8 mouse cellular contexts compared by ENCODE assay signal in the genomic region with DNA sequence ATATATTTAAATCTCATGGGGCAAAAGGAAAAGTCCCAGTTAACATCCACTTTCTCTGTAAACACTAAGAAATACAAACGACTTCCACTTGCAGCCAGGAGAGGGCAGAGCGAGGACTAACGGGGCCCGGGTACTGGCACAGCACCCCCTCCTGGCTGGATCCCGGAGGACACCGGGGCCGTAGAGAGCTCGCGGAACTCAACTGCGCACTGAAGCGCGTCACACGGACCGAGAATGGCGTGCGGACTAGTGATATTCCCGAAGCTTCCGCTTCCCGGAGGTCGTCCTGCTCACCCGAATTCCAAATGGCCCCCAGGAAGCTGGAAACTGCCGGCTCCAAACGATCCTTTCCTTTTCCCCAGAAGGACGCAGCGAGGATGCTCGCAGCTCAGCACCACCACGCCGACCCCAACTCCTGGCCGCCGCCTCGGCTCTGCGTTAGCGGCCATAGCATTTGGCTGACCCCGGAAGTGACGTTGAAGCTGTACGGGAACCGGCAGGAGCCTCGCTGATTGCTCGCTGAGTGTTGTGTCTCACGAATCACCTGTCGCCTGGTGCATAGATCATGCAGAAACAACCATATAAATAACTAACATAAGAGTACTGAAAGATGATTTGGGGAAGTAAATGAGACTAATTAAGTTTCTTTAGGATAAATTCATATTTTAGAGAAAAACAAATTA. TPM values are rescaled to one million over a fixed set of nuclear protein-coding genes. Genes with fewer than 3 reads are reported as not detected.
DNase-seq lines count a peak whose midpoint lies in the region; ATAC-seq and TF ChIP-seq lines count a peak whose summit lies in the region.

TSS of gene Sucla2 (plus strand) at position 554 of the 683 bp plus-strand sequence.

- H3K9me3 ChIP-seq in forebrain, embryonic 10.5 days: no peaks in the 10 kb centered on the region
- H3K9me3 ChIP-seq in heart, embryonic 15.5 days (replicated peaks): no peaks in the 10 kb centered on the region
- H3K9me3 ChIP-seq in liver, embryonic 14.5 days (ENCODE audit: control insufficient read depth, low read length): no peaks in the 10 kb centered on the region
- no peaks in the 10 kb centered on the region for H3K9me3 ChIP-seq in neural tube, embryonic 11.5 days (ENCODE audit: control insufficient read depth, low read length)
- no peaks in the 10 kb centered on the region for H3K9me3 ChIP-seq in stomach, postnatal 0 days (ENCODE audit: control insufficient read depth, low read length)

- under 1% methylated on average over 41 of the region's 41 CpGs for WGBS in forebrain, embryonic 10.5 days
- under 1% methylated on average over 41 of the region's 41 CpGs for WGBS in heart, embryonic 15.5 days
- WGBS in liver, embryonic 14.5 days (ENCODE audit: insufficient replicate concordance): 0% methylated on average over 38 of the region's 41 CpGs
- under 1% methylated on average over 38 of the region's 41 CpGs for WGBS in neural tube, embryonic 11.5 days
- WGBS in stomach, postnatal 0 days: 0% methylated on average over 38 of the region's 41 CpGs

- peak; percentile 100 for TF ChIP-seq CTCF in liver, embryonic 14.5 days (IDR thresholded peaks at IDR 0.05; ENCODE audit: low read depth)
- peak; percentile 99 for TF ChIP-seq CTCF in stomach, postnatal 0 days (IDR thresholded peaks at IDR 0.05; ENCODE audit: low read depth)

- peak; percentile 92 to 95 for DNase-seq in CD8-positive naive resting alpha-beta T cell, adult 2 months (ENCODE audit: low read depth in 2 of 2, low spot score in 2 of 2)
- peak; percentile 92 for DNase-seq in c-Kit-positive CD71-negative TER-119-negative erythroid progenitor cells, embryonic 14.5 days (ENCODE audit: low read depth)
- DNase-seq in forebrain, embryonic 10.5 days (ENCODE audit: extremely low spot score, low spot score): peak; percentile 93
- DNase-seq in kidney, postnatal 25 days: peak; percentile 96
- DNase-seq in liver, embryonic 14.5 days (ENCODE audit: low read depth in 3 of 3, low spot score in 3 of 3): peak; percentile 86 to 88 (median 87)
- peak; percentile 96 for DNase-seq in neural tube, embryonic 11.5 days (ENCODE audit: low spot score)
- DNase-seq in stomach, postnatal 0 days (ENCODE audit: low spot score): peak; percentile 95

- H3K36me3 ChIP-seq in forebrain, embryonic 10.5 days (replicated peaks): no peaks in the 10 kb centered on the region
- H3K36me3 ChIP-seq in heart, embryonic 15.5 days: no peaks in the 10 kb centered on the region
- H3K36me3 ChIP-seq in liver, embryonic 14.5 days (replicated peaks; ENCODE audit: control insufficient read depth, insufficient read depth, low read depth): no peaks in the 10 kb centered on the region
- no peaks in the 10 kb centered on the region for H3K36me3 ChIP-seq in neural tube, embryonic 11.5 days (ENCODE audit: control insufficient read depth, insufficient read depth, low read length)
- no peaks in the 10 kb centered on the region for H3K36me3 ChIP-seq in stomach, postnatal 0 days (ENCODE audit: control insufficient read depth, insufficient read depth, low read length)

- H3K4me2 ChIP-seq in heart, embryonic 15.5 days: peak within 1 kb of the TSS; percentile 60
- H3K4me2 ChIP-seq in liver, embryonic 14.5 days (ENCODE audit: low read depth): peak within 1 kb of the TSS; percentile 70
- peak within 1 kb of the TSS; percentile 32 for H3K4me2 ChIP-seq in neural tube, embryonic 11.5 days (ENCODE audit: low read depth)
- peak within 1 kb of the TSS; percentile 34 for H3K4me2 ChIP-seq in stomach, postnatal 0 days (replicated peaks; ENCODE audit: low read depth)

- TF ChIP-seq EP300 in liver, embryonic 14.5 days (IDR thresholded peaks at IDR 0.05; ENCODE audit: low read depth): peak; percentile 10; the same call in 1 of the 2 replicates
- peak; percentile 85 for TF ChIP-seq EP300 in stomach, postnatal 0 days (optimal IDR thresholded peaks at IDR 0.05)

- H3K4me3 ChIP-seq in forebrain, embryonic 10.5 days: peak within 1 kb of the TSS; percentile 53
- H3K4me3 ChIP-seq in heart, embryonic 15.5 days: peak within 1 kb of the TSS; percentile 62
- H3K4me3 ChIP-seq in liver, embryonic 14.5 days (ENCODE audit: insufficient read depth in 1 of 2, low read depth in 2 of 2, low read length in 2 of 2): peak within 1 kb of the TSS; percentile 60 to 62
- peak within 1 kb of the TSS; percentile 46 for H3K4me3 ChIP-seq in neural tube, embryonic 11.5 days (ENCODE audit: low read depth, low read length)
- H3K4me3 ChIP-seq in stomach, postnatal 0 days (ENCODE audit: low read depth, low read length): peak within 1 kb of the TSS; percentile 58

- no peaks in the 10 kb centered on the region for H3K27me3 ChIP-seq in forebrain, embryonic 10.5 days (ENCODE audit: poor library complexity, severe bottlenecking)
- peaks cover 7% of the 10 kb centered on the region; the same call in 1 of the 2 replicates for H3K27me3 ChIP-seq in heart, embryonic 15.5 days
- H3K27me3 ChIP-seq in liver, embryonic 14.5 days (ENCODE audit: control insufficient read depth, insufficient read depth, low read length): no peaks in the 10 kb centered on the region
- H3K27me3 ChIP-seq in neural tube, embryonic 11.5 days (ENCODE audit: control insufficient read depth, insufficient read depth, low read length): no peaks in the 10 kb centered on the region
- no peaks in the 10 kb centered on the region for H3K27me3 ChIP-seq in stomach, postnatal 0 days (ENCODE audit: control insufficient read depth, insufficient read depth, low read length)

- peak within 1 kb of the TSS; percentile 90 for H3K27ac ChIP-seq in forebrain, embryonic 10.5 days
- peak within 1 kb of the TSS; percentile 90 for H3K27ac ChIP-seq in heart, embryonic 15.5 days
- H3K27ac ChIP-seq in liver, embryonic 14.5 days: no peak within 1 kb of the TSS; the same call in 1 of the 2 replicates
- peak within 1 kb of the TSS; percentile 81 for H3K27ac ChIP-seq in neural tube, embryonic 11.5 days (ENCODE audit: low read depth, low read length)
- H3K27ac ChIP-seq in stomach, postnatal 0 days (replicated peaks): peak within 1 kb of the TSS; percentile 88

- peak; percentile 98 for ATAC-seq in heart, embryonic 15.5 days (replicated peaks; ENCODE audit: insufficient number of reproducible peaks, insufficient read depth, low FRiP score, low read depth)
- ATAC-seq in liver, embryonic 14.5 days (ENCODE audit: insufficient read depth): peak; percentile 100
- ATAC-seq in neural tube, embryonic 11.5 days (ENCODE audit: insufficient read depth, low FRiP score, low TSS enrichment): peak; percentile 98
- ATAC-seq in stomach, postnatal 0 days (ENCODE audit: low FRiP score, low TSS enrichment): peak; percentile 100

- peaks cover 13% of the 10 kb centered on the region; the same call in 1 of the 2 replicates for H3K4me1 ChIP-seq in forebrain, embryonic 10.5 days
- H3K4me1 ChIP-seq in heart, embryonic 15.5 days (replicated peaks): peaks cover 3% of the 10 kb centered on the region; the same call in 1 of the 2 replicates
- peaks cover 3 to 6% of the 10 kb centered on the region in 2 experiments; a peak in 2 of 4 replicates for H3K4me1 ChIP-seq in liver, embryonic 14.5 days (replicated peaks; ENCODE audit: control insufficient read depth in 2 of 2, insufficient read depth in 2 of 2, low read length in 1 of 2)
- no peaks in the 10 kb centered on the region for H3K4me1 ChIP-seq in neural tube, embryonic 11.5 days (ENCODE audit: control insufficient read depth, insufficient read depth, low read length)
- H3K4me1 ChIP-seq in stomach, postnatal 0 days (replicated peaks; ENCODE audit: control insufficient read depth, insufficient read depth): no peaks in the 10 kb centered on the region

- H3K9ac ChIP-seq in heart, embryonic 15.5 days: peak within 1 kb of the TSS; percentile 67
- H3K9ac ChIP-seq in liver, embryonic 14.5 days (replicated peaks): peak within 1 kb of the TSS; percentile 54
- H3K9ac ChIP-seq in neural tube, embryonic 11.5 days (ENCODE audit: low read length): peak within 1 kb of the TSS; percentile 69
- H3K9ac ChIP-seq in stomach, postnatal 0 days (ENCODE audit: low read length): peak within 1 kb of the TSS; percentile 59

RNA-seq across cellular contexts. Expression of gene Sucla2, which starts in this region (rescaled TPM):
- 109 and 120 TPM in 2 replicates for polyA plus RNA-seq in forebrain, embryonic 10.5 days (2016; fragmentation: Nextera tagmentation; extraction: Ambion mirVana)
- 195 and 257 TPM in 2 replicates for polyA plus RNA-seq in heart, embryonic 15.5 days (2015; fragmentation: Nextera tagmentation; extraction: Ambion mirVana)
- polyA plus RNA-seq in liver, embryonic 14.5 days (2012; rRNA removed): 13.0 and 22.0 TPM in 2 replicates
- 54.5 and 57.6 TPM in 2 replicates for polyA plus RNA-seq in liver, embryonic 14.5 days (2014; fragmentation: Nextera tagmentation; extraction: Ambion mirVana)
- polyA plus RNA-seq in neural tube, embryonic 11.5 days (2014; fragmentation: Nextera tagmentation; extraction: Ambion mirVana): 112 and 117 TPM in 2 replicates
- polyA plus RNA-seq in stomach, postnatal 0 days (2015; fragmentation: Nextera tagmentation; extraction: Ambion mirVana): 98.9 and 101 TPM in 2 replicates
